Mouse (Mus musculus): ENCODE data around the gene Myo1d.

GRCm38 (mm10) chr11:80487904-80488587, 291.8 kb downstream of the Myo1d start:
- TF ChIP-seq RCOR1 (IDR thresholded peaks at IDR 0.05; ENCODE audit: low read depth, low read length) = no peak
- no peak for TF ChIP-seq CHD1 (IDR thresholded peaks at IDR 0.05; ENCODE audit: low read depth, low read length)
- no peak for TF ChIP-seq CTCF (IDR thresholded peaks at IDR 0.05 in 2 of 3, conservative IDR thresholded peaks at IDR 0.05 in 1 of 3; ENCODE audit: control insufficient read depth in 1 of 3, insufficient read depth in 1 of 3, low read depth in 2 of 3, low read length in 3 of 3, poor library complexity in 1 of 3, severe bottlenecking in 1 of 3)
- TF ChIP-seq ETS1 (IDR thresholded peaks at IDR 0.05; ENCODE audit: low read depth, low read length) = no peak
- TF ChIP-seq ZMIZ1 (IDR thresholded peaks at IDR 0.05; ENCODE audit: low read depth, low read length) = no peak
- TF ChIP-seq POLR2A (IDR thresholded peaks at IDR 0.05; ENCODE audit: control insufficient read depth in 1 of 2, insufficient read depth in 1 of 2, low read depth in 1 of 2, low read length in 2 of 2, poor library complexity in 1 of 2) = no peak
- no peak for TF ChIP-seq MAFK (IDR thresholded peaks at IDR 0.05; ENCODE audit: borderline replicate concordance, low read depth, low read length)
- no peak for TF ChIP-seq ZNF384 (IDR thresholded peaks at IDR 0.05; ENCODE audit: low read depth, low read length)
- TF ChIP-seq BHLHE40 (IDR thresholded peaks at IDR 0.05; ENCODE audit: borderline replicate concordance, low read depth, low read length) = no peak
- no peak for TF ChIP-seq EP300 (IDR thresholded peaks at IDR 0.05; ENCODE audit: low read depth in 1 of 2, low read length in 2 of 2)
- TF ChIP-seq GABPA (IDR thresholded peaks at IDR 0.05; ENCODE audit: low read depth, low read length) = no peak
- TF ChIP-seq CHD2 (IDR thresholded peaks at IDR 0.05; ENCODE audit: low read length) = no peak
- no peak for TF ChIP-seq MAZ (IDR thresholded peaks at IDR 0.05; ENCODE audit: low read depth, low read length)

Measured in MEL (cell line).